ENCODE assay signal across 16 mouse cellular contexts in the genomic region with DNA sequence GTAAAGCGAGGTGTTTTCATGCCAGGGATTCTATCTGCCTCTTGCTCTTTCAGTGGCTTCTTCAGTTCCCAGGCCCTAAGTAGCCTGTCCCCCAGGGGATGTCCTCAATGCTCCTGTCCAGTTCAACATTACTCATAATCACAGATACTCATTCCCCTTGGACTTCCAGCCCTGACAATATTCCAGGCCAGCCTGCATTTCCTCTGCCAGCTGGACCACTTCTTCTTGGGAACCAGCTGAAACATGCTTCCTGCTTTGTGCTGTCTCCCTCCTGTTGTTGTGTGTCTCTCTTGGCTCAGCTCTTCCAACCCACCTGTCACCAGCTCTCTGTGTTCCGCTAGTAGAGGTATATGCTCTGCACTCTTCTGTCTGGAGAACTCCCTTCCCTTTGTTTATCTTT. TPM values are rescaled to one million over a fixed set of nuclear protein-coding genes. Genes with fewer than 3 reads are reported as not detected.
A peak's percentile ranks its signal among the peaks of the same experiment; 100 is the strongest.
DNase-seq lines count a peak whose midpoint lies in the region.
"Had no signal": no experiment of that assay in that cellular context is flagged by ENCODE, and none has a peak within 500 bp of the region (broad histone marks: within the 10 kb centered on the region; RNA-seq: fewer than 3 reads in every experiment).

No protein-coding gene starts in this region.

- DNase-seq in cerebellum, postnatal 14 days: peak; percentile 33 to 36
- DNase-seq in cerebellum, adult 18-20 months: no peak
- DNase-seq in kidney, postnatal 10 days: peak; percentile 23
- no peak for DNase-seq in kidney, adult 9 months
- DNase-seq in gastrocnemius, postnatal 36 days: peak; percentile 20
- DNase-seq in heart, postnatal 4 days: peak; percentile 45
- no peak for DNase-seq in lung, postnatal 4 days
- DNase-seq in ovary, postnatal 10 days (ENCODE audit: low spot score): no peak
- DNase-seq: adrenal gland, adult 8-10 months; cerebellum, adult 9-11 months; embryo, embryonic 11 days; layer of hippocampus, postnatal 36 days; liver; lung, postnatal 10 days; thymus, postnatal 25 days had no signal

- intact Hi-C loops in gastrocnemius, postnatal 36 days (cut with DNase I): no loop called here

RNA-seq across cellular contexts. Expression of gene Olfm4, which starts 1.8 kb away (rescaled TPM):
- total RNA-seq in gastrocnemius, postnatal 36 days (2021): not detected
- total RNA-seq in heart, postnatal 4 days (2021): under 1 TPM; 0.41 to 0.77 TPM
- total RNA-seq: adrenal gland, adult 8-10 months; ES-E14 had no signal

Comparison
In these comparisons a context has a peak if more than half of its experiments do, and no peak if none do; other contexts are left out.
1. DNase-seq: peak in cerebellum, postnatal 14 days (2 of 2), kidney, postnatal 10 days (single experiment), gastrocnemius, postnatal 36 days (2 of 2) and heart, postnatal 4 days (single experiment); none in cerebellum, adult 18-20 months (0 of 2), kidney, adult 9 months (single experiment), lung, postnatal 4 days (0 of 2) and ovary, postnatal 10 days (single experiment).